Mouse (Mus musculus) heart, adult 2 months (tissue): ENCODE measurements around the gene Gnao1.

Experiments used
- CTCF ChIP-seq: fragments of 200-600 bp; IDR thresholded peaks from 2 replicates; pipeline ENCODE4 v1.8.1; 2022; ENCODE audit warnings: antibody characterized with exemption, mild to moderate bottlenecking, moderate library complexity
- EP300 ChIP-seq: fragments of 200-500 bp; IDR thresholded peaks from 2 replicates; pipeline ENCODE4 v1.6.1; 2011; ENCODE audit warnings: low read depth, low read length, control low read depth; ENCODE audit not compliant: insufficient read depth
- POLR2A ChIP-seq: fragments of 200-500 bp; IDR thresholded peaks from 2 replicates; pipeline ENCODE4 v1.6.1; 2011; ENCODE audit warnings: mild to moderate bottlenecking, low read depth, low read length, control low read depth; ENCODE audit not compliant: insufficient read depth

DNA sequence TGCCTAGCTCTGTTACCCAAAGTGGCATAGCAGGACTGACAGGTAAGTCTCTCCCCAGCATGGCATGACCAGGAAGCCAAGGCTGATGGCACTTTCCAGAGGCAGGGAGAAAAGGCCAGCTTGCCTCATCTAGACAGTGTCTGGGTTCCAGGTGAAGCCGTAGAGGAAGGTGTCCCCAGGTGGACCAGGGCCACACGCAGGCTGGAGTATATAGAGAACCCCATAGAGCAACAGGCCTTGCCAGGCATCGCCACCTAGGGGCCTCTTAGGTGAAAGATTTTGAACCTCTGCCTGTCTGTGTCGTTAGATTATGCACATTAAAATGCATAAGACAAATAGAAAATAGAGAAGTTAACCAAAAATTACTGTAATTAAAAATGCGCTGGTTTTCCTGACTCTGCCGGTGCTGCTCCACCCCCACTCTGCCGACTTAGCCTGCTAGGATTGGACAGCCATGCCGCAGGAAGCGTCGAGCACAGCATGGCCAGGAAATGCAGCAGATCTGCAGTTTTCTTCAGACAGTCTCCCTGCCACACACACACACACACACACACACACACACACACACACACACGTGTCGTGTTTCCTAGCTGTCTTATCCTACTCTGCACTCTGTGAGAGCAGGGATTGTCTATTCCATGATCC, 34.2 kb downstream of the Gnao1 start:
- TF ChIP-seq POLR2A = no peak
- peak; percentile 55 for TF ChIP-seq CTCF
- no peak for TF ChIP-seq EP300
